Comparison of ENCODE assay signal across 35 mouse cellular contexts in the genomic region with DNA sequence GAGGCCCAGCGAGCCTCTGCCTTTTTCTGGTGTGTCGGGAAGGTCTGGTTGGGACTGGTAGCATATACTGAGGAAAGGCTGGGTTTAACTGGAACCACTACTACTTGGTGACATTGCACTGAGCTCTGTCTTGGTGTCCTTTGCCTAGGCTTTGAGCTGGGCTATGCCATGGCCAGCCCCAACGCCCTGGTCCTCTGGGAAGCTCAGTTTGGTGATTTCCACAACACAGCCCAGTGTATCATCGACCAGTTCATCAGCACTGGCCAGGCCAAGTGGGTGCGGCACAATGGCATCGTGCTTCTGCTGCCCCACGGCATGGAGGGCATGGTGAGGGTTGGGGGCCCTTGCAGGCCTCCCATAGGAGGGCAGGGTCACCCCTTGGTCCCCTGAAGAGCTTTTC. TPM values are rescaled to one million over a fixed set of nuclear protein-coding genes. Genes with fewer than 3 reads are reported as not detected.
"Had no signal": no experiment of that assay in that cellular context is flagged by ENCODE, and none has a peak within 500 bp of the region (broad histone marks: within the 10 kb centered on the region; RNA-seq: fewer than 3 reads in every experiment).

No protein-coding gene starts in this region.

- H3K4me3 ChIP-seq: embryonic facial prominence, embryonic 10.5 days; embryonic facial prominence, embryonic 12.5 days; embryonic facial prominence, embryonic 13.5 days; embryonic facial prominence, embryonic 15.5 days; erythroblast, embryonic 14.5 days; forebrain, embryonic 10.5 days; forebrain, embryonic 12.5 days; forebrain, embryonic 15.5 days; gastrocnemius, adult 2 months; heart, adult 2 months; heart, embryonic 10.5 days had no signal

- H3K4me2 ChIP-seq: embryonic facial prominence, embryonic 12.5 days; embryonic facial prominence, embryonic 13.5 days; embryonic facial prominence, embryonic 15.5 days; forebrain, embryonic 12.5 days; forebrain, embryonic 15.5 days had no signal

- H3K27me3 ChIP-seq: embryonic facial prominence, embryonic 12.5 days; embryonic facial prominence, embryonic 13.5 days; embryonic facial prominence, embryonic 15.5 days; forebrain, embryonic 12.5 days; forebrain, embryonic 15.5 days had no signal

- ATAC-seq: forebrain, embryonic 14.5 days; forebrain, embryonic 15.5 days; forebrain, embryonic 16.5 days; forebrain, postnatal 0 days had no signal

- DNase-seq: cerebellum, adult 2 months; cerebellum, adult 8-10 months; cerebellum, adult 9-10 months; cerebellum, adult 9-11 months; cerebellum, postnatal 10 days; cerebellum, postnatal 14 days; cerebellum, postnatal 25 days; cerebellum, postnatal 36 days; embryo, embryonic 11 days; forebrain, postnatal 0 days; gastrocnemius, adult 2 months; gastrocnemius, postnatal 10 days; gastrocnemius, postnatal 14 days; gastrocnemius, postnatal 25 days; gastrocnemius, postnatal 36 days; heart, adult 18-20 months; heart, adult 2 months had no signal

- H3K4me1 ChIP-seq: embryonic facial prominence, embryonic 10.5 days; embryonic facial prominence, embryonic 12.5 days; embryonic facial prominence, embryonic 13.5 days; embryonic facial prominence, embryonic 15.5 days; forebrain, embryonic 10.5 days; forebrain, embryonic 12.5 days; forebrain, embryonic 15.5 days; heart, embryonic 10.5 days had no signal

- H3K9me3 ChIP-seq: embryonic facial prominence, embryonic 10.5 days; embryonic facial prominence, embryonic 12.5 days; embryonic facial prominence, embryonic 13.5 days; embryonic facial prominence, embryonic 15.5 days; forebrain, embryonic 10.5 days; forebrain, embryonic 12.5 days; forebrain, embryonic 15.5 days; heart, embryonic 10.5 days had no signal

- H3K9ac ChIP-seq: embryonic facial prominence, embryonic 12.5 days; embryonic facial prominence, embryonic 13.5 days; embryonic facial prominence, embryonic 15.5 days; forebrain, embryonic 12.5 days; forebrain, embryonic 15.5 days; forebrain, postnatal 0 days had no signal

- H3K27ac ChIP-seq: embryonic facial prominence, embryonic 10.5 days; embryonic facial prominence, embryonic 12.5 days; embryonic facial prominence, embryonic 13.5 days; embryonic facial prominence, embryonic 15.5 days; forebrain, embryonic 10.5 days; forebrain, embryonic 12.5 days; forebrain, embryonic 15.5 days; gastrocnemius, adult 2 months; heart, adult 2 months; heart, embryonic 10.5 days had no signal

RNA-seq across cellular contexts. Expression of a gene that starts 22.4 kb away (rescaled TPM):
- total RNA-seq: granulocyte monocyte progenitor cell, adult 5-6 weeks had no signal
- polyA plus RNA-seq: erythroblast, embryonic 14.5 days had no signal

RNA-seq across cellular contexts. Expression of a gene that starts 44.0 kb away (rescaled TPM):
- total RNA-seq: common myeloid progenitor, adult 5-6 weeks; gastrocnemius, adult 18-20 months; gastrocnemius, adult 2 months; gastrocnemius, adult 8-10 months; gastrocnemius, postnatal 10 days; gastrocnemius, postnatal 14 days; gastrocnemius, postnatal 25 days; gastrocnemius, postnatal 36 days; gastrocnemius, postnatal 4 days; granulocyte monocyte progenitor cell, adult 5-6 weeks; heart, adult 18-20 months; heart, adult 2 months; heart, adult 8-10 months had no signal
- polyA plus RNA-seq: embryonic facial prominence, embryonic 10.5 days; embryonic facial prominence, embryonic 12.5 days; embryonic facial prominence, embryonic 13.5 days; erythroblast, embryonic 14.5 days; forebrain, embryonic 10.5 days; forebrain, embryonic 12.5 days; frontal cortex, adult 2 months; heart, embryonic 10.5 days had no signal
